In genomic region chr13:99527936-99528335, GRCm38 (mm10) we compare ENCODE assay signal across 25 mouse cellular contexts.
"Had no signal": no experiment of that assay in that cellular context is flagged by ENCODE, and none has a peak within 500 bp of the region (broad histone marks: within the 10 kb centered on the region; RNA-seq: fewer than 3 reads in every experiment).

No protein-coding gene starts in this region.

- H3K4me1 ChIP-seq: heart, embryonic 15.5 days; hindbrain, embryonic 13.5 days; hindbrain, embryonic 15.5 days; kidney, embryonic 15.5 days; limb, embryonic 13.5 days; liver, embryonic 12.5 days had no signal

- H3K9me3 ChIP-seq: heart, embryonic 13.5 days; heart, embryonic 15.5 days; hindbrain, embryonic 13.5 days; hindbrain, embryonic 15.5 days; kidney, embryonic 15.5 days; limb, embryonic 13.5 days; limb, embryonic 15.5 days; liver, embryonic 12.5 days had no signal

- ATAC-seq: hindbrain, postnatal 0 days; intestine, embryonic 16.5 days; liver, embryonic 12.5 days had no signal

- H3K36me3 ChIP-seq: heart, embryonic 13.5 days; heart, embryonic 15.5 days; hindbrain, embryonic 13.5 days; hindbrain, embryonic 15.5 days; kidney, embryonic 15.5 days; limb, embryonic 13.5 days; limb, embryonic 15.5 days; liver, embryonic 12.5 days had no signal

- H3K27me3 ChIP-seq: heart, embryonic 13.5 days; heart, embryonic 15.5 days; hindbrain, embryonic 13.5 days; hindbrain, embryonic 15.5 days; kidney, embryonic 15.5 days; limb, embryonic 13.5 days; limb, embryonic 15.5 days; liver, embryonic 12.5 days had no signal

- H3K9ac ChIP-seq: heart, embryonic 13.5 days; heart, embryonic 15.5 days; hindbrain, embryonic 13.5 days; hindbrain, embryonic 15.5 days; kidney, embryonic 15.5 days; limb, embryonic 13.5 days; limb, embryonic 15.5 days; liver, embryonic 12.5 days had no signal

- H3K27ac ChIP-seq: heart, adult 2 months; heart, embryonic 13.5 days; heart, embryonic 15.5 days; hindbrain, embryonic 13.5 days; hindbrain, embryonic 15.5 days; hindbrain, postnatal 0 days; kidney, embryonic 15.5 days; kidney, postnatal 0 days; limb, embryonic 13.5 days; limb, embryonic 15.5 days; liver, embryonic 12.5 days had no signal

- DNase-seq: gastrocnemius, postnatal 14 days; gastrocnemius, postnatal 36 days; heart, adult 2 months; heart, postnatal 14 days; heart, postnatal 36 days; kidney, adult 11 months; kidney, adult 2 months; kidney, adult 9 months; kidney, postnatal 14 days; kidney, postnatal 36 days; layer of hippocampus, adult 9-11 months; layer of hippocampus, postnatal 36 days; left cerebral cortex, postnatal 4 days had no signal

- H3K4me3 ChIP-seq: heart, adult 2 months; heart, embryonic 13.5 days; heart, embryonic 15.5 days; hindbrain, embryonic 13.5 days; hindbrain, embryonic 15.5 days; kidney, embryonic 15.5 days; limb, embryonic 13.5 days; limb, embryonic 15.5 days; liver, embryonic 12.5 days had no signal

- H3K4me2 ChIP-seq: heart, embryonic 11.5 days; heart, embryonic 13.5 days; heart, embryonic 15.5 days; hindbrain, embryonic 13.5 days; hindbrain, embryonic 15.5 days; kidney, embryonic 15.5 days; limb, embryonic 13.5 days; limb, embryonic 15.5 days; liver, embryonic 12.5 days had no signal
